Mouse (Mus musculus): ENCODE measurements at regions not wholly inside any gene's neighbourhood (a gene's known extent, or its start where the extent isn't known, plus 50 kb on each side); places are given as distances from the start of the nearest gene placed in this dataset.

- ATAC-seq (ENCODE audit: low FRiP score) (no peak), DNase-seq (ENCODE audit: low spot score, missing footprints) (no peak)
- no peak overlapping the region for H3K4me2 ChIP-seq
- no peaks in the 10 kb centered on the region for H3K4me1 ChIP-seq (ENCODE audit: control insufficient read depth, insufficient read depth, low read length)
- H3K36me3 ChIP-seq (ENCODE audit: control insufficient read depth, insufficient read depth, low read length), result no peaks in the 10 kb centered on the region
- H3K27me3 ChIP-seq (ENCODE audit: control insufficient read depth, insufficient read depth, low read length), result no peaks in the 10 kb centered on the region
- H3K9me3 ChIP-seq (ENCODE audit: control insufficient read depth, low read length), result no peaks in the 10 kb centered on the region
- no peak overlapping the region for H3K4me3 ChIP-seq (ENCODE audit: low read depth, low read length)
- H3K9ac ChIP-seq (ENCODE audit: low read length), result no peak overlapping the region
- H3K27ac ChIP-seq (ENCODE audit: low read depth, low read length), result no peak overlapping the region
Measured at GRCm38 (mm10) chr11:86881710-86882109, 74.2 kb upstream of the Dhx40 start.

GRCm38 (mm10) chr11:86879356-86879905, 71.9 kb upstream of the Dhx40 start:
- Histone ChIP-seq H3K4me2 (no peak overlapping the region), H3K27me3 (ENCODE audit: control insufficient read depth, insufficient read depth, low read length) (no peaks in the 10 kb centered on the region), H3K27ac (ENCODE audit: low read depth, low read length) (no peak overlapping the region), H3K4me3 (ENCODE audit: low read depth, low read length) (no peak overlapping the region), H3K4me1 (ENCODE audit: control insufficient read depth, insufficient read depth, low read length) (no peaks in the 10 kb centered on the region), H3K9me3 (ENCODE audit: control insufficient read depth, low read length) (no peaks in the 10 kb centered on the region), H3K9ac (ENCODE audit: low read length) (no peak overlapping the region), H3K36me3 (ENCODE audit: control insufficient read depth, insufficient read depth, low read length) (no peaks in the 10 kb centered on the region)
- no peak for DNase-seq (ENCODE audit: low spot score, missing footprints)
- WGBS, result 74% methylated on average over 6 of the region's 6 CpGs
- ATAC-seq (ENCODE audit: low FRiP score), result no peak

DNA sequence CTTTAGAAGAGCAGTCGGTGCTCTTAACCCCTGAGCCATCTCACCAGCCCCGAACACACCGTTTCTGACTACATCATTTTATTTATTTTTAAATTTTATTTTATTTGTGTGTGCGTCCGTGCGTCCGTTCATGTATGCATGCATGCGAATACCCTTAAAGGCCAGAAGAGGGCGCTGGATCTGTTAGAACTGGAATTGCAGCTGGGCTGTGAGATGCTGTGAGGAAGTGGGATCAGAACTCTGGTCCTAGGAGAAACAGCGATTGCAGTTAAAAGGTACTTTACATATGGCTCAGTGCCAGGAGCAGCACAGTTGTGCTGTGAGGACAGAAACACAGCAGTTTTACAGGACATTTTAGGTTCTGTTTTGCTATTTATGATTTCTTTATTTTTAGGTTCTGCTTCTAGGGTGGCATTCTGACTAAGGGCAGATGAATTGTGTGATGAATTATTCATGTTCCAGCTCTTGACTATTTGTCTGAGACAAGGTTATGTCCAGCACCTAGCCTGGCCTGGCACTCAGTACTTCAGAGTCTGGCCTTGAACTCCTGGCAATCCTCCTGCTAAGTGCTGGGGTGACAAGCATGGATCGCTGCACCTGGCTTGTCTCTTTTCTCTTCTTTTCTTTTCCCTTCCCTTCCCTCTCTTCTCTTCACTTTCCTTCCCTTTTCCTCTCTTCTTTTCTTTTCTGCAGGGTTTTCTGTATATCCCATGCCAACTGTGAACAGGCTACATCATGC, 71.0 kb upstream of the Dhx40 start:
- Histone ChIP-seq H3K9ac (ENCODE audit: low read length) (no peak overlapping the region), H3K27me3 (ENCODE audit: control insufficient read depth, insufficient read depth, low read length) (no peaks in the 10 kb centered on the region), H3K4me1 (ENCODE audit: control insufficient read depth, insufficient read depth, low read length) (peaks cover 2% of the 10 kb centered on the region), H3K4me2 (no peak overlapping the region), H3K4me3 (ENCODE audit: low read depth, low read length) (no peak overlapping the region), H3K27ac (ENCODE audit: low read depth, low read length) (no peak overlapping the region), H3K9me3 (ENCODE audit: control insufficient read depth, low read length) (no peaks in the 10 kb centered on the region), H3K36me3 (ENCODE audit: control insufficient read depth, insufficient read depth, low read length) (no peaks in the 10 kb centered on the region)
- ATAC-seq (ENCODE audit: low FRiP score) (no peak), DNase-seq (ENCODE audit: low spot score, missing footprints) (no peak)
- WGBS, result 85% methylated on average over 11 of the region's 11 CpGs

GRCm38 (mm10) chr11:86876509-86876908, 69.0 kb upstream of the Dhx40 start:
- H3K27me3 ChIP-seq (ENCODE audit: control insufficient read depth, insufficient read depth, low read length), result no peaks in the 10 kb centered on the region
- H3K27ac ChIP-seq (ENCODE audit: low read depth, low read length), result no peak overlapping the region

DNA sequence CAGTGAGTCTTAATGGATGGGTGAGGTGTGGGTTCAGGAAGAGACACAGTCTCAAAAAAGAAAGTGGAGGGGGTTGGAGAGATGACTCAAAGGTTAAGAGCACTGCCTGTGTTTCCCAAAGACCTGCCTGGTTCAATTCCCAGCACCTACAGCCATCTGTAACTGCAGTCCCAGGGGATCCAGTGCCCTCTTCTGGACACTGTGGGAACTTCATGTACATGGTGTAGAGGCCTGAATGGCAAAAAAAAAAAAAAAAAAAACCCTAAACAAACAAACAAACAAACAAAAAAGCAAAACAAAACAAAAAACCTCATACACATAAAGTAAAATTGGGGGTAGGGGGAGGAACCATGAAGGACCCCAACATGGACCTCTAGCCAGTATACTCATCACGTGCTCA, 68.2 kb upstream of the Dhx40 start:
- Histone ChIP-seq H3K4me2 (no peak overlapping the region), H3K9me3 (ENCODE audit: control insufficient read depth, low read length) (no peaks in the 10 kb centered on the region), H3K9ac (ENCODE audit: low read length) (no peak overlapping the region), H3K4me3 (ENCODE audit: low read depth, low read length) (no peak overlapping the region), H3K36me3 (ENCODE audit: control insufficient read depth, insufficient read depth, low read length) (no peaks in the 10 kb centered on the region), H3K4me1 (ENCODE audit: control insufficient read depth, insufficient read depth, low read length) (peaks cover 12% of the 10 kb centered on the region), H3K27me3 (ENCODE audit: control insufficient read depth, insufficient read depth, low read length) (no peaks in the 10 kb centered on the region), H3K27ac (ENCODE audit: low read depth, low read length) (no peak overlapping the region)
- 74% methylated on average over 1 of the region's 1 CpGs for WGBS
- no peak for ATAC-seq (ENCODE audit: low FRiP score)
- no peak for DNase-seq (ENCODE audit: low spot score, missing footprints)

More at GRCm38 (mm10) chr11:86876509-86876908, 69.0 kb upstream of the Dhx40 start:
- Histone ChIP-seq H3K4me2 (no peak overlapping the region), H3K4me3 (ENCODE audit: low read depth, low read length) (no peak overlapping the region), H3K36me3 (ENCODE audit: control insufficient read depth, insufficient read depth, low read length) (no peaks in the 10 kb centered on the region), H3K9ac (ENCODE audit: low read length) (no peak overlapping the region), H3K9me3 (ENCODE audit: control insufficient read depth, low read length) (no peaks in the 10 kb centered on the region), H3K4me1 (ENCODE audit: control insufficient read depth, insufficient read depth, low read length) (peaks cover 12% of the 10 kb centered on the region)
- 35% methylated on average over 8 of the region's 8 CpGs for WGBS
- no peak for DNase-seq (ENCODE audit: low spot score, missing footprints)
- ATAC-seq (ENCODE audit: low FRiP score), result no peak

DNA sequence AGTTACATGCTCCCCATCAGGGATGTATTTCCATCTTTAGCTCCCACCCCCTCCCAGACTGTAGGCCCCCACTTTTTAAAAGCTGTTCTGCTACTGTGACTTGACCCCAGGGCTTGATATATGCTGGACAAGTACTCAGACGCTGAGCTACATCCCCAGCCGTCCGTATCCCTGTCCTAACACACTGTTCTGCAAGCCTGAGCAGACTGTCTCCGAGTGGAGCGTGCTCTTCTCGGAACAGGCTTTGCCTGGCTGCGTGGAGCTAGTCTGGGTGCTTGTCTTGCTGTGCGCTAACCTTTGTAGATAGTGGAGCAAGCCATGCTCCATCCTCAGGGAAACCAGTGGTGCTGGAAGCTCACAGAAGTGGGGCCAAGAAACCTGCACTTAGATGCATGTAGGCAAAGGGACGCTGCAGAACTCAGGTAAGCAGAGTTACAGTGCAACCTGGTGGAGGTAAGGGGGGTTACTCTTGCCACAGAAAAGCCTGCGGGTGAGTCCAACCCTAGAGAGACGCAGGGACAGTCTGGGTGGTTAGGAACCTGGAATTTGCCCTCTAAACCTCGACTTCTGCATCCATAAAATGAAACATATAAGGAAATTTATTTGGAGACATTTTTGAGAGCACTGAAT, 67.2 kb upstream of the Dhx40 start:
- Histone ChIP-seq H3K4me1 (ENCODE audit: control insufficient read depth, insufficient read depth, low read length) (peaks cover 12% of the 10 kb centered on the region), H3K4me2 (no peak overlapping the region), H3K27ac (ENCODE audit: low read depth, low read length) (no peak overlapping the region), H3K36me3 (ENCODE audit: control insufficient read depth, insufficient read depth, low read length) (no peaks in the 10 kb centered on the region), H3K27me3 (ENCODE audit: control insufficient read depth, insufficient read depth, low read length) (no peaks in the 10 kb centered on the region), H3K9ac (ENCODE audit: low read length) (no peak overlapping the region), H3K9me3 (ENCODE audit: control insufficient read depth, low read length) (no peaks in the 10 kb centered on the region), H3K4me3 (ENCODE audit: low read depth, low read length) (no peak overlapping the region)
- 71% methylated on average over 12 of the region's 12 CpGs for WGBS
- ATAC-seq (ENCODE audit: low FRiP score) (no peak), DNase-seq (ENCODE audit: low spot score, missing footprints) (no peak)

- Histone ChIP-seq H3K4me2 (no peak overlapping the region), H3K4me3 (ENCODE audit: low read depth, low read length) (no peak overlapping the region), H3K4me1 (ENCODE audit: control insufficient read depth, insufficient read depth, low read length) (peaks cover 12% of the 10 kb centered on the region), H3K27ac (ENCODE audit: low read depth, low read length) (no peak overlapping the region), H3K9me3 (ENCODE audit: control insufficient read depth, low read length) (no peaks in the 10 kb centered on the region), H3K27me3 (ENCODE audit: control insufficient read depth, insufficient read depth, low read length) (no peaks in the 10 kb centered on the region), H3K36me3 (ENCODE audit: control insufficient read depth, insufficient read depth, low read length) (no peaks in the 10 kb centered on the region), H3K9ac (ENCODE audit: low read length) (no peak overlapping the region)
- WGBS, result 52% methylated on average over 1 of the region's 1 CpGs
- ATAC-seq (ENCODE audit: low FRiP score), result peak; percentile 33
- no peak for DNase-seq (ENCODE audit: low spot score, missing footprints)
Measured at GRCm38 (mm10) chr11:86873406-86873700, 65.8 kb upstream of the Dhx40 start.

DNA sequence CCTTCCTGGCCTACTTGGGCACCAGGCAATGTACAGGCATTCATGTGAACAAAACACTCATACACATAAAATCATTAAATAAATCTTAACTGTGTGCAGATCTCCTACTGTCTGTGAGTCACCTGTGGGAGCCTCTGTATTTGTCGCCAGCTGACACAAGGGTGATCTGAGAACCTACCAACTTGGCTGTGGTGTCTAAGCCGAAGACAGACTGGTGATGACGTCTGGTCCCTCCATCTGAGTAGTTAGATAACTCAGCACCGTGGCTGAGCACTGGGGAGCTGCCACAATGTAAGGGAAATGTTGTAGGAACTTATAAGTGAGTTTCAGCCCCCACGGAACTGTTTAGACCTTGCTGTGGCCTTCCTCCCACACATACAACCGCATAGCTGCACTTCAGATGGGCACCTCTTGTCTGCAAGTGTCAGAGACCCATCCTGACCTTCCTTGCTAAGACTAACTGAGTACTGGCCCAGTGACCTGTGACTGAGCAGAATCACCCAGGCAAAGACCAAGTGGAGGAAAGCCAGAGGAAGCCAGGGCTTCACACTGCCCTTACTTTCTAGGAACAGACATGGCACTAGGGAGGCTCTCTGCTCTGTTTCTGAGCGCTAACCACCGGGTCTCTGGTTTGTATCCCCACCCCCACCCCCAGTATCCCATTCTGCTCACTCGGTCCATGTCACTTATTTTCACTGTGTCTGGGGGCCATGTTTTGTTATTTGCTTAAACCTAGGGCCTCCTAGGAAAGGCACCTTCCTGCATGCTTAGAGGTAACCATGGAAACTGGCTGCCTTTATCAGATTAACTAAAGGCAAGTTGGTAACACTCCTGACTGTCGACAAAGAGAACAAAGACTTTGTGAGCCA, 65.2 kb upstream of the Dhx40 start:
- no peak overlapping the region for H3K4me3 ChIP-seq (ENCODE audit: low read depth, low read length)
- H3K36me3 ChIP-seq (ENCODE audit: control insufficient read depth, insufficient read depth, low read length), result no peaks in the 10 kb centered on the region
- ATAC-seq (ENCODE audit: low FRiP score), result peak; percentile 75
- DNase-seq (ENCODE audit: low spot score, missing footprints), result peak; percentile 91
- no peaks in the 10 kb centered on the region for H3K27me3 ChIP-seq (ENCODE audit: control insufficient read depth, insufficient read depth, low read length)
- WGBS, result 56% methylated on average over 10 of the region's 10 CpGs
- no peak overlapping the region for H3K4me2 ChIP-seq
- peak overlapping the region; percentile 20; the same call in 1 of the 2 replicates for H3K27ac ChIP-seq (ENCODE audit: low read depth, low read length)
- H3K4me1 ChIP-seq (ENCODE audit: control insufficient read depth, insufficient read depth, low read length), result peaks cover 12% of the 10 kb centered on the region
- 0 out of 2 replicates have a peak overlapping the region, but pooled peaks have one; percentile 13 for H3K9ac ChIP-seq (ENCODE audit: low read length)
- H3K9me3 ChIP-seq (ENCODE audit: control insufficient read depth, low read length), result no peaks in the 10 kb centered on the region

- Histone ChIP-seq H3K4me1 (ENCODE audit: control insufficient read depth, insufficient read depth, low read length) (peaks cover 12% of the 10 kb centered on the region), H3K27me3 (ENCODE audit: control insufficient read depth, insufficient read depth, low read length) (no peaks in the 10 kb centered on the region), H3K4me2 (no peak overlapping the region), H3K9ac (ENCODE audit: low read length) (no peak overlapping the region), H3K9me3 (ENCODE audit: control insufficient read depth, low read length) (no peaks in the 10 kb centered on the region), H3K4me3 (ENCODE audit: low read depth, low read length) (no peak overlapping the region), H3K27ac (ENCODE audit: low read depth, low read length) (no peak overlapping the region), H3K36me3 (ENCODE audit: control insufficient read depth, insufficient read depth, low read length) (no peaks in the 10 kb centered on the region)
- ATAC-seq (ENCODE audit: low FRiP score) (no peak), DNase-seq (ENCODE audit: low spot score, missing footprints) (no peak)
- WGBS, result 53% methylated on average over 4 of the region's 4 CpGs
Measured at GRCm38 (mm10) chr11:86871782-86872181, 64.2 kb upstream of the Dhx40 start.
